11 mouse cellular contexts compared by ENCODE assay signal in genomic region chr3:129392814-129393804, GRCm38 (mm10).
A peak's percentile ranks its signal among the peaks of the same experiment; 100 is the strongest.
DNase-seq lines count a peak whose midpoint lies in the region; ATAC-seq and TF ChIP-seq lines count a peak whose summit lies in the region.
"Had no signal": no experiment of that assay in that cellular context is flagged by ENCODE, and none has a peak within 500 bp of the region (broad histone marks: within the 10 kb centered on the region; RNA-seq: fewer than 3 reads in every experiment).

No protein-coding gene starts in this region.

- no peak for TF ChIP-seq EP300 in lung, postnatal 0 days (IDR thresholded peaks at IDR 0.05)

- ATAC-seq in forebrain, embryonic 16.5 days: peak; percentile 15; the same call in 1 of the 2 replicates
- ATAC-seq in forebrain, postnatal 0 days: no peak
- ATAC-seq in lung, postnatal 0 days: no peak
- no peak for ATAC-seq in inflammation-experienced regulatory T-cells, adult 6 months

- 83% methylated on average over 23 of the region's 23 CpGs for WGBS in forebrain, embryonic 16.5 days
- WGBS in forebrain, postnatal 0 days: 82% methylated on average over 23 of the region's 23 CpGs
- WGBS in lung, postnatal 0 days: 73% methylated on average over 23 of the region's 23 CpGs

- H3ac ChIP-seq in myocyte (ENCODE audit: control insufficient read depth, insufficient read length): no peak overlapping the region

- no peak overlapping the region for H3K27ac ChIP-seq in forebrain, embryonic 16.5 days (ENCODE audit: low read length)
- no peak overlapping the region for H3K27ac ChIP-seq in forebrain, postnatal 0 days (ENCODE audit: low read depth, low read length)
- H3K27ac ChIP-seq in lung, postnatal 0 days (ENCODE audit: low read length): no peak overlapping the region
- H3K27ac ChIP-seq: heart, embryonic 13.5 days; liver, embryonic 13.5 days; stomach, postnatal 0 days had no signal

- TF ChIP-seq CTCF in forebrain, postnatal 0 days (IDR thresholded peaks at IDR 0.05; ENCODE audit: low read depth): no peak
- TF ChIP-seq CTCF in lung, postnatal 0 days (IDR thresholded peaks at IDR 0.05): no peak

- DNase-seq in forebrain, postnatal 0 days: no peak
- DNase-seq in lung, postnatal 0 days (ENCODE audit: low spot score): no peak
- DNase-seq in lung, postnatal 25 days (ENCODE audit: low spot score): no peak
- peak; percentile 39 for DNase-seq in kidney, adult 18-20 months
- no peak for DNase-seq in retina, postnatal 1 day
- DNase-seq: liver, embryonic 13.5 days had no signal

- H3K79me2 ChIP-seq in myocyte (ENCODE audit: control insufficient read depth, insufficient read depth): no peaks in the 10 kb centered on the region

- H3K4me2 ChIP-seq in forebrain, embryonic 16.5 days (ENCODE audit: low read length): no peak overlapping the region
- H3K4me2 ChIP-seq in forebrain, postnatal 0 days (ENCODE audit: low read depth): no peak overlapping the region
- peak overlapping the region; percentile 25; the same call in 1 of the 2 replicates for H3K4me2 ChIP-seq in lung, postnatal 0 days (replicated peaks; ENCODE audit: low read depth, low read length)
- H3K4me2 ChIP-seq in myocyte (ENCODE audit: low read depth): peak overlapping the region; percentile 66
- H3K4me2 ChIP-seq: heart, embryonic 13.5 days; liver, embryonic 13.5 days had no signal

- peaks cover 8% of the 10 kb centered on the region; the same call in 1 of the 2 replicates for H3K4me1 ChIP-seq in forebrain, embryonic 16.5 days (replicated peaks; ENCODE audit: control insufficient read depth, insufficient read depth, low read length)
- H3K4me1 ChIP-seq in forebrain, postnatal 0 days (ENCODE audit: insufficient read depth): no peaks in the 10 kb centered on the region
- 0 out of 2 replicates have a peak, but pooled peaks cover 4% of the 10 kb centered on the region for H3K4me1 ChIP-seq in lung, postnatal 0 days (ENCODE audit: insufficient read depth, low read depth, low read length)
- H3K4me1 ChIP-seq: liver, embryonic 13.5 days had no signal

- H3K36me3 ChIP-seq in forebrain, embryonic 16.5 days (ENCODE audit: control insufficient read depth, insufficient read depth): no peaks in the 10 kb centered on the region
- H3K36me3 ChIP-seq in forebrain, postnatal 0 days (ENCODE audit: insufficient read depth): no peaks in the 10 kb centered on the region
- no peaks in the 10 kb centered on the region for H3K36me3 ChIP-seq in lung, postnatal 0 days (ENCODE audit: insufficient read depth, low read length)
- H3K36me3 ChIP-seq in myocyte (ENCODE audit: control insufficient read depth, insufficient read depth): no peaks in the 10 kb centered on the region
- H3K36me3 ChIP-seq: heart, embryonic 13.5 days; liver, embryonic 13.5 days had no signal

- TF ChIP-seq POLR2A in myocyte (IDR thresholded peaks at IDR 0.05; ENCODE audit: insufficient read length, low read depth): no peak

- H3K4me3 ChIP-seq in forebrain, embryonic 16.5 days (replicated peaks; ENCODE audit: low read length): no peak overlapping the region
- H3K4me3 ChIP-seq in forebrain, postnatal 0 days (ENCODE audit: low read depth, low read length): no peak overlapping the region
- 0 out of 2 replicates have a peak overlapping the region, but pooled peaks have one; percentile 5 for H3K4me3 ChIP-seq in lung, postnatal 0 days (ENCODE audit: low read depth, low read length)
- H3K4me3 ChIP-seq in myocyte: peak overlapping the region; percentile 28
- H3K4me3 ChIP-seq: heart, embryonic 13.5 days; liver, embryonic 13.5 days had no signal

- H3K9ac ChIP-seq in forebrain, embryonic 16.5 days (replicated peaks; ENCODE audit: low read depth, low read length): no peak overlapping the region
- no peak overlapping the region for H3K9ac ChIP-seq in forebrain, postnatal 0 days
- H3K9ac ChIP-seq in lung, postnatal 0 days (replicated peaks; ENCODE audit: low read depth): no peak overlapping the region
- H3K9ac ChIP-seq: heart, embryonic 13.5 days; liver, embryonic 13.5 days had no signal

- no peaks in the 10 kb centered on the region for H3K9me3 ChIP-seq in forebrain, embryonic 16.5 days (ENCODE audit: control insufficient read depth, low read length)
- H3K9me3 ChIP-seq in forebrain, postnatal 0 days (ENCODE audit: low read length): no peaks in the 10 kb centered on the region
- H3K9me3 ChIP-seq in lung, postnatal 0 days (ENCODE audit: low read length): no peaks in the 10 kb centered on the region

- no peaks in the 10 kb centered on the region for H3K27me3 ChIP-seq in forebrain, embryonic 16.5 days (replicated peaks; ENCODE audit: control insufficient read depth, insufficient read depth, low read length)
- no peaks in the 10 kb centered on the region for H3K27me3 ChIP-seq in forebrain, postnatal 0 days (ENCODE audit: insufficient read depth, low read length)
- H3K27me3 ChIP-seq in lung, postnatal 0 days (replicated peaks; ENCODE audit: insufficient read depth, low read length): no peaks in the 10 kb centered on the region
- H3K27me3 ChIP-seq in myocyte (ENCODE audit: control insufficient read depth, insufficient read depth, insufficient read length): no peaks in the 10 kb centered on the region
- H3K27me3 ChIP-seq: heart, embryonic 13.5 days; liver, embryonic 13.5 days had no signal

TF ChIP-seq in myocyte, 11 proteins besides CTCF, POLR2A, EP300 and RAD21:
- TF ChIP-seq TCF3 (IDR thresholded peaks at IDR 0.05; ENCODE audit: insufficient read length, low read depth) (no peak), SRF (IDR thresholded peaks at IDR 0.05; ENCODE audit: control insufficient read depth, insufficient read length, low read depth) (no peak), POLR2AphosphoS2 (IDR thresholded peaks at IDR 0.05; ENCODE audit: insufficient read length, low read depth) (no peak), E2F4 (IDR thresholded peaks at IDR 0.05; ENCODE audit: insufficient read depth) (no peak), USF1 (IDR thresholded peaks at IDR 0.05; ENCODE audit: low read depth) (no peak), MAX (IDR thresholded peaks at IDR 0.05; ENCODE audit: low read depth) (no peak), REST (IDR thresholded peaks at IDR 0.05; ENCODE audit: insufficient read depth, insufficient read length) (no peak), MYOD1 (IDR thresholded peaks at IDR 0.05; ENCODE audit: control insufficient read depth in 1 of 3, insufficient read length in 2 of 3, low read depth in 2 of 3) (no peak), MYOG (IDR thresholded peaks at IDR 0.05; ENCODE audit: control insufficient read depth in 1 of 3, insufficient read depth in 1 of 3, insufficient read length in 2 of 3, low read depth in 2 of 3) (no peak)

Comparison
In these comparisons a context has a peak if more than half of its experiments do, and no peak if none do; other contexts are left out.
1. H3K4me2 ChIP-seq: peak in lung, postnatal 0 days (single experiment) and myocyte (single experiment); none in forebrain, embryonic 16.5 days (single experiment) and forebrain, postnatal 0 days (single experiment).
2. H3K4me3 ChIP-seq: peak in lung, postnatal 0 days (single experiment) and myocyte (single experiment); none in forebrain, embryonic 16.5 days (single experiment) and forebrain, postnatal 0 days (single experiment).